Mouse (Mus musculus): ENCODE measurements around the gene Hspb11.

Gene Hspb11

DNA sequence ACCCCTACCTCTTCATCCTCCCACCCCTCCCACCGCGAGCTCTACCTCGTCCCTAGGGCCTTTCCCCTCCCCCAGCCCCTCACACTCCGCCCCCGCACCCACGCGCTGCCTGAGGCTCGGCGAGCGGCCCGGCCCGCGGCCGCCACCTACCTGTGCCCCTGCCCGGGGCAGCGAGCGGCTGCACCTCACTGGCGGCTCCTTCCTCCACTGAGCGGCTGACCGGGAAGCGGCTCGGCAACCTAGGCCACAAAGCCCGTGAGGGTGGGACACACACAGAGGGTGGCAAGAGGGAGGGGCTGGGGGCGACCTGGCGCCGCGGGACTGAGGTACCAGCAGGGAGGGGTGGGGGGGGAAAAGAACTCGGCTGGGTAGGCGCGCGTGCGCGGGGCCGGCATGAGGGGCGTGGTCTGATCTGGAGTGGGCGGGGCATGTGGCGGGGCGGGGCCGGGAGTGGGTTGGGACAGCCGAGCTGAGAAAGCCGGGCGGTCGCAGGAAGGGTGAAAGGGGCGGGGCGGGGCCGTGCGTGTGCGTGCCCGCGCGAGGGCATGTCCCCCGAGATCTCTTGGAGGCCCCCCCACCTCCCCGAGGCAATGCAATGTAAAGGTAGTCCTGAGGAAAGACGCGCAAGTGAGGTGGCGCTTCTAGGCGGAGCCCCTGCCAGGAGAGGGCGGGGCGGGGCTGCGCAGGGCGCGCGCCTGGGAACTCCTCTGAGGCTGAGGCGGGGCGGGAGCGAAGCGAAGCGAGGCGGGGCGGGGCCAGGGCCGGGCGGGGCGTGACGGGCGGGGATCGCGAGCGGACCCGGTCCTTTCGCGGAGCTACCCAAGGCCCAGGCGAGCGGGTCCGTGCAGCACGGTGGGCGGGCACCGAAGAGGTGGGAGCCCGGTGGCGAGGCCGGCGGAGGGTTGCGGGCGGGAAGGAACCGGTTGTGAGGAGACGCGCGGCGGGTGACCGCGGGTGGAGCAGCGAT is at the start of gene Hspb11, which contains the start of gene Lrrc42:
TSS of gene Hspb11 (plus strand) at position 469 of the 967 bp plus-strand sequence.
TSS of gene Lrrc42 (minus strand) at position 408 of the 967 bp plus-strand sequence.
- peak; percentile 97 for DNase-seq (ENCODE audit: low read depth, low spot score)

DNA sequence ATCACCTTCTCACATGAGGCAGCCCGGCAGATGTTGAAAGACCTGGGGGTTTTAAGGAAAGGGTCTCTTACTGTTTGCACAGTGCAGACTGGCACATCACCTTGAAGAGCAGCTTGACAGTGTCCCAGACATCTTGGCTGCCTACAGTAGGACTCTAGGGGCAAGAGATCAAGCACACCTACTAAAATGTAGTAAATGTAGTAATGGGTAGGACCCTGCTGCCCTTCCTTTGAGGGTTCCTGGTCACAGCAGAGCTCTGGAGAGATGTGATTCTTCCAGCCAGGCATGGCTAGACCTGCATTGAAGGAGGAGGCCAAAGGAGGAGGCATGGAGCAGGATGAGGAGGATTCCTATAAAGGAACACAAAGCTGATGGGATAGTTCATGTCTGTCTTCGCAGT is 46.4 kb upstream of the Hspb11 start:
- no peak for DNase-seq (ENCODE audit: low read depth, low spot score)

DNA sequence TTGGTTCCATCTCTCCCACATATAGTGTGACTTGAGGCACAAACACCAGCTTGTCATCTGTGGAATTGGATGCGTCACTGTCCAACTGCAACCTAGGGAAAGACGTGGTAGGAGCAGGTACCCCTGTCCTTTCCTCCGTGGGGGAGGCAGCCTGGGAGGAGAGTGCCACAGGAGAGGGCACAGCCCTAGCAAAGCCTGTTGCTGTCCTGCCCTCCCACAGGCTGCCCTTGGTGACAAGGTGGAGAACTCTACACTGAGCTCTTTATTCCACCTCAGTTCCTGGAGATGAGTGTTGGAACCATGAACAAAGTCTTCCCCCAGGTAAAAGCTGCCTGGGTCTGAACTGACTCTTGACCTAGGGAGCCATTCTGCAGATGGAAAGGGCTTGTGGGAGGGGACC is 44.5 kb upstream of the Hspb11 start, which contains the start of gene Ldlrad1:
TSS of gene Ldlrad1 (plus strand) at position 301 of the 400 bp plus-strand sequence.
- no peak for DNase-seq (ENCODE audit: low read depth, low spot score)

DNA sequence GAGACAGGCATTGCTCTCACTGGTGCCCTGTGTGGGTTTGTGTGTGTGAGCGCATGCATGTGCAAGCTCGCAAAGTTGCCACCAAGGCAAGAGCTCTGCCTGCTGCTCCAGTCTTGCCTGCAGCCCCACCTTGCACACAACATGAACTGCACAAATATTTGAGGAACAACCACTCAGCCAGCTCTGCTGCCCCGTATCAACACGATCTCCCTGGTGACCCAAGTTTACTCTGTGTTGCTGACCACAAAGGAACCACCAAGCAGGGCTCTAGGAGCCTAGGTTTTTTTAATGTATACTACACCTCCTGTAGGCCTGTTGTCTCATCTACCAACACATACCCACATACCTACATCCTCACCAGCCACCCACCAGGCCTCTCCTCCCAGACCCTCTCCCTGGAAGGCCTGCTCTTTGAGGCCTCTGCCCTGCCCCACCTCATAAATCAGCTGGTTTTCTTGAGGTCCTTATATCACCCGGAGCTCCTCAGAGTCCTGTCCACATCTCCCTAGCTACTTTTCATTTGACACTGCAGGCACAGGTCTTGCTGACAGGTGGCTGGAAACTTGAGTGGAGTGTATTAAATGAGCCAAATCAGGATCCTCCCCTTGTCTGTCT is 42.8 kb upstream of the Hspb11 start:
- DNase-seq (ENCODE audit: low read depth, low spot score), result no peak

DNA sequence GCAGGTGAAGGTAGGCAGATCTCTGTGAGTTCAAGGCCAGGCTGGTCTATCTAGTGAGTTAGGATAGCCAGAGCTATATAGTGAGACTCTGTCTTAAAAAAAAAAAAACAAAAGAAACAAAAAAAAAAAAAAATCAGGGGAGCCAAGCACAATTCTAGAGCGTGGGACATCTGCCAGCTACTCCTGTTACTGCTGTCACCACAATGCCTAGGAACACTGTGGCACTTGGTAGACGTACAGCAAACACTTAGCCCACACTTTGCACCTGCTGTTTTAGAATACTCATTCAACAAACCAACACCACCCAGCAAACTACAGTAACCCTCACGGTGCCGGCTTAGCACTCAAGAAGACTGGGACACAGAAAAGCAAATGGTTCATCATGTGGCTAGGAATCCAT is 41.9 kb upstream of the Hspb11 start:
- no peak for DNase-seq (ENCODE audit: low read depth, low spot score)

DNA sequence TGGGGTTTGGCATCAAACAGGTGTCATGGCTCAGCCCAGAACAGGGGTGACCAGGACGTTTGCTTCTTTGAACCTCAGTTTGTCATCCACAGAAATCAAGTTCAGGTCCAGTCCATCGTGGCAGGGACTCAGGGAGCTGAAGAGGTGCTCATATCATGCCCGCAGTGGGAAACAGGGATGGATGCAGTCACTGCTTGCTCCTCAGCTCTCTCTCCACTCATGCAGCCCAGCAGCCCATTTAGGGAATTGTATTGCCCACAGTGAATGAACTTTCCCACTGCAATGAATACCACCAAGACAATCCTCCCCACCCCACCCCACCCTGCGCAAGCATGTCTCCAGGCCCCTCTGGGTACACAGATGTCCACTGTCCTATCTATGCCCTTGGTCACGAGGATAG is 41.5 kb upstream of the Hspb11 start:
- no peak for DNase-seq (ENCODE audit: low read depth, low spot score)

DNA sequence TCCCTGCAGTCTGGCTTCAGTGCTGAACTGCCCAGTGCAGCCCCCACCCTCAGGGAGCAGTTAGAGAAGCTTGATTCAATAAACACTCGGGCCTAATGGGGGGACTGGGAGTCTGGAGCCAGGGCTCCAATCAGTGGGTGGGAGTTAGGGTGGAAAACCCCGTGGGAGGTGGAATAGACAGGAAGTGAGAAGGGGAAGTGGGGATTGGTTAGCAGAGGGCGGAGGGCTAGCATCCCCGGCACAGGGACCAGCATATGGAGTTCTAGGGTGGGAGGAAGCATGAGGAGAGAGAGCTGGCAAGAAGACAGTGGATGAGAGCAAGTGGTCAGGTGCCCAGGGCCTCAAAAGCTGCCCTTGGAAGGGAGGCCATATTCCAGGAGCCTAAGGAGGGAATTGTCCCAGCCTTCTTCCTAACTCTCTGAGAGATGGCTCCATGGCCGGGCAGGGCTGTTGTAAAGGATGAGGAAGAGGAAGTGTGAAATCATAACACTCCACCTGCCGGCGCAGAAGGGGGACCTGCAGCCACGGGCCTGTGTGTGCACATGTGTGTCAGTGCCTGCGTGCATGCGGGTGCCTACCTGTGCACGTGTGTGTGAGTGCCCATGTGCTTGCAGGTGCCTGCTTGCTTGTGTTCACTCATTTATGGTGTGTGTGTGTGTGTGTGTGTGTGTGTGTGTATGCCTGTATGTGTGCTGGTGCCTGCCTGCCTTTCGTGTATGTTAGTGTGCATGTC is 39.9 kb upstream of the Hspb11 start:
- DNase-seq (ENCODE audit: low read depth, low spot score), result no peak

DNA sequence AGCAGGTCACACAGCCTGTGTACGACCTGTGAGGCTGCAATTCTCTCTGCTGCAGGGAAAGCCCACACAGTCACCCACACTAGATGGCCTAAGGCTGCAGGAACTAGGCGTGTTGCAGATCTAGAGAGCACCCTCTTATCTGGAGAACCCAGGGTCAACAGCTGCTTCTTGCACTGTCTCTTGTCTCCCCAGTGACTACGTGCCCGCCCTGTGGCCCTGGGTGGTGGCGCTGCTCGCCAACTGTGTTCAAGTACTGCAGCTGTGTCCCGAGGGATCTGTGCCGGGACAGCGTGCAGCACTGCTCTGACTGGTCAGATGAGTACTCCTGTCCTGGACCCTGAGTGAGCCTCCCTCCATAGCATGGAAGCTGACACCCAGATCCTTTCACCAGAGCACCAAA is 35.8 kb upstream of the Hspb11 start:
- no peak for DNase-seq (ENCODE audit: low read depth, low spot score)

DNA sequence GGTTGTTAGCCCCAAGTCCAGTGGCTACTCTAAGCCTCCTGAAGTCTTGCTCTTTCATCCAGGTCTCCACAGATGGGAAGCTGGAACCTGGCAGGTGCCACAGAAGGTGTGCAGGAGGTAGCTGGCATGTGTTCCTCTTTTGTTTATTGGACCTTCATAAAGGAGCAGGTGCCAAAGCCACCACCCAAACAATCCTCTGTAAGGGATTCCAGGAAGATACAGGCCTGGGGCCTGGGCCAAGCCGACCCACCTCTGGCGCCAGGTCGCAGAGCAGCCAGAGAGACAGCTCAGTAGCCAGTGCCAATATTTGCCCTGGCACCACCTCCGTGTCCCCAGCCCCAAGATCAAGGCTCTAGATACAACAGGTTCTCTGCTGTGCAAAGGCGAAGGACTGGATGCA is 31.9 kb upstream of the Hspb11 start:
- no peak for DNase-seq (ENCODE audit: low read depth, low spot score)

DNA sequence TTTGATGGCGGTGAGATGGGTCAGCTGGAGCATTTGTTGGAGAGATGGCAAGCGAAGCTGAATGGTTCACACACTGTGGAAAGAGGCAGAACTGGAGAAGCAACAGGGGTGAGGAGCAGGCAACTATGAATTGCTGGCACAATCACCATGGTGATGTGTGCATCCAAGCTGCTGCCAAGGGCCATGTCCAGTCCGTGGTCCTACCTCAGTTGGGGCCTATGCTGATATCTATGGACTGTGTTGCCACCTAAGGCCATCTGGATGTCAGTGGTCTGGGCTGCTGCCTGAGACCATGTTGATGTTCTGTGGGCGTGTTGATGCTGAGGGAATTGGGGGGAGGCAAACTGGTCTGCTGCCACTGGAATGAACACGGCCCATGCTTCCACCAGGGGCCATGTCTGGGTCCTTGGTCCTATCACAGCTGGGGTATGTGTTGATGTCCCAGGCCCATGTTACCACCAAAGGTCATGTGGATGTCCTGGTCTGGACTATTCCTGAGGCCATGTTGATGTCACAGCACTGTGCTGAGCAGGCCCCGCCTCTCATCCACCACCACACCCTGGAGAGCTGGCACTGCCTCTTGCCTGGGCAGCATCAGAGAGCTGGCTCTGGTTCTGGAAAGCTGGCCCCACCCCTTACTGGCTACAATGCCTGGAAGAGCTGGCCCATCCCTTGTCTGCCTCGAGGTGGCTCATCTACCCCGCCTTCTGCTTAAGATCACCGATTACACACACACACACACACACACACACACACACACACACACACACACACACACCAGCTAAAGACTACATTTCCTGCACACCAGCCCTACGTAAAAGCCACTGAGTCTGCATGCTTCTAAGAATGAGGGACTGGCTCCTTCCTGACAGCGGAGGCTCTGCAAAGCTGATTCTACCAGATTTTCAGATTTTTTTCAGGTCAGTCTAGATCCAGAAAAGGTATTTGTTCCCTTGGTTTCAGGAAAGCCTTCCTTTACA is 29.9 kb upstream of the Hspb11 start:
- no peak for DNase-seq (ENCODE audit: low read depth, low spot score)

DNA sequence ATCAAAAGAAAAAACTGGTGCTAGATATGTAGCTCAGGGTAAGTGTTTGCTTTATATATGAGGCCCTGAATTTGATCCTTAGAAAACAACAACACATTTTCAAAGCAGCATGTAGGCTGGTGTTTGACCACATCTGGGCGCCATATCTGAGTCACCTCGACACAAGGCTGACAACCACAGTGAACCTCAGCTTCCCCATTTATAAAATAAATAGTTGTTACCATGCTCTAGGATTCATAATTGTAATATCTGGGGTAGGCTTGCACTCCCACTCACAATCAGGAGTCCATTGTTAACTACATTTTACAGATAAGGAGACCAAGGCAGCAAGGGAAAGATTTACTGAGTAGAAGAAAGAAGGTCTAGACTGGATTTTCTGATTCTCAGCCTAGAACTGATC is 27.1 kb upstream of the Hspb11 start:
- DNase-seq (ENCODE audit: low read depth, low spot score), result no peak

DNA sequence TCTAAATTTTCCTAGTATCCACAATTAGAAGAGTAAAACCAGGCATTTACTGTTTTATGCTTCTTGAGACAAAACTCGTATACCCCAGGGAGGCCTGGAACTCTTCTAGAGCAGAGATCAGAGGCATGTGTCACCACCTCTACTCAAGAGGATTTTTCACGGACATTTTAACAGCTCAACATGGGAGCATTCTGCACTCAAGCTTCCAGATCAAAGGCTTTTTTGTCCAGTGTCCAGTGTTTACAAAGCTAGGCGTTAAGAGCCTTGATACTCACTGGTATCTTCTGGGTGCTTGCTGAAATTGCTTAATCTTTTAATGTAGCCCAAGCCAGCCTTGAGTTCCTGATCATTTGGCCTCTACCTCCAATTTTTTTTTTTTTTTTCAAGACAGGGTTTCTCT is 21.2 kb upstream of the Hspb11 start:
- DNase-seq (ENCODE audit: low read depth, low spot score), result no peak

DNA sequence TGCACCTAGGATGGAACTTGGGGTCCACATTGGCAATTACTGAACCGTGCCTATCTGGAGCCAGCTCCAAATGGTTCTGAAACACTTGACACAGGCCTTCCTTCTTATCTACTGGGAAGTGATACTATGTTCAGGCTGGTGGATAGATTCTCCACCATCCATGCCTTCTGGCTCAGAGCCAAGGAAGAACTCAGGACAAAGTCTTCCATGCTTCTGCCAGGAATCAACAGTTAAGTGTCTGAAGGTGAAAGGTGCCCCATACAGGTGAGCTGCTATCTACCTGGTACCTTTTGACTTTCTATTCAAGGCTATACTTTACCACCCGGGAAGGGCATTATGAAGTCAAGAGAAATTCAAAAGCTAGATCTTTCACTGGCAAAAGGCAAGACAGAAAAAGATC is 15.1 kb upstream of the Hspb11 start:
- DNase-seq (ENCODE audit: low read depth, low spot score), result no peak

DNA sequence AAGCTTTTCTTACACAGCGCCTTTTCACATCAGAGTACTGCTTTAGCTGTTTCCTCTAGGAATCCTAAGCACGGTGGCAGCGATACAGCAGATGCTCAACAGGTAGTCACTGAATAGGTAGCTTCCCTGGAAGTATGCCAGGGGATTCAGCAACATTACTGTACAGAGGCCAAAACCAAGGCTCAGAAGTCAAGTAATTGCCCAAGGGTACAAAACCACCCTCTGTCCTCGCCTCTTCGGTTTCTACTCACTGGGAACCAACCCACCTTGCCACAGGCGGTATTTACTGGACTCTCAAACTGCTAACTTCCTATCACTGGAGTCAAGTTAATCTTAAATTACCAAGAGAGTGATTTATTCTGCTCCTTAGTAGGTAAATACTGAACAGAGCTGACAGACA is 13.2 kb upstream of the Hspb11 start:
- DNase-seq (ENCODE audit: low read depth, low spot score), result no peak

DNA sequence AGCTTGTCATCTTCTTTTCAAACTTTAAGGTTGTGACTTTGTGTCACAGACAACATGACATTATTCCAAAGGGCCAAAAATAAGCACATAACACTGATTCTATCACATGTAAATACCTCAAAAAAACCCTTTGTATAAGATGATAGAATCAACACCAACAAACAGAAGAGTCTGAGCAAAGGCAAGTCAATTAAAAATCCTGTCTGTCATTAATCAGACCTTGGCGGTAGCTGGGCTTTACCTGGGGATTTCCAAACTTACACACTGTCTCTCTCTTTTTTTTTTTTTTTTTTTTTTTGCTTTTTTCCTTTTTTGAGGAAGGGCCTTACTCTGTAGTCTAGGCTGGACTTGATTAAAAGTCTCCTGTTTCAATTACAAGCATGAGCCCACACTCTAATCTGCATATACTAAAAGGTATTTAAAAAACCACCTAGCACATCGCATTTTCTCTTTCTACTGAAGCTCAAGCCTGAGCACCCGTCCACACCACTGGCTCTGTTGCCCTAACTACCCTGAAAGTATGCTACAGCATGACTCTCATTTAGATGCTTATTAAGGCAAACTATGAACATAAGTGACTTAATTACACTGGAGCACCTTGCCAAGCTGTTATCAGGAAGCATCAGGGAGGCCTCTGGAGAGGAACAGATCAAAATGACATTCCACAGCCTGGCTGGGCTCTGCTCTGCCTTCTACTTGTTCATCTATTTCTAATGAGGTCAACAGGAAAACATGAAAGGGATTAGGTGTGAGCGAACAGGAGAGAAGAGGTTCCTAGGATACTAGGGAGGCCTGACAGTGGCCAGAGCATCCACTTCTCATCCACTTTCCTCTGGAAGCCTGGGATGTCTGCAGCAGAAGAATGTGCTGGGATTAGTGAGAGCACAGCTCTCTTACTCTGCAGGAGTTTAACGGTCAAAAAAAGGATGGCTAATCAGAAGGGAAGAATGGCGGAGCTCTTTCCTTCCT is 9.7 kb upstream of the Hspb11 start:
- no peak for DNase-seq (ENCODE audit: low read depth, low spot score)

DNA sequence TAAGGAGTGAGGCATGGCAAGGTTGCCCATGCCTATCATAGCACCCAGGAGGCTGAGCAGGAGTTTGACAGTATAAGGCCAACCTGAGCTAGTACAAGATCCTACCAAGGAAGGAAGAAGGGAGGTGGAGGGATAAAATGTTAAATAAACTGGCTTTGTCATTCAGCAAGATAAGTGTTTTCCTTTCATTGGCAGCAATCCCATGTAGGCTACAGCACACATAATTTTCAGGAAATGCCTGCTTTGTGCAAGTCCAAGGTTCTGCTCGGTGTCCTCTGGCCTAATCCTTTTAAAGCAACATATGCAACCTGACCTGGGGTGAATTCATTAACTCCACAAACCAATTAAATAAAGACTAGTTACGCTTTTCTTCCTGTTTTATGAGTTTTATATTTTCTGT is 8.0 kb upstream of the Hspb11 start:
- DNase-seq (ENCODE audit: low read depth, low spot score), result no peak

DNA sequence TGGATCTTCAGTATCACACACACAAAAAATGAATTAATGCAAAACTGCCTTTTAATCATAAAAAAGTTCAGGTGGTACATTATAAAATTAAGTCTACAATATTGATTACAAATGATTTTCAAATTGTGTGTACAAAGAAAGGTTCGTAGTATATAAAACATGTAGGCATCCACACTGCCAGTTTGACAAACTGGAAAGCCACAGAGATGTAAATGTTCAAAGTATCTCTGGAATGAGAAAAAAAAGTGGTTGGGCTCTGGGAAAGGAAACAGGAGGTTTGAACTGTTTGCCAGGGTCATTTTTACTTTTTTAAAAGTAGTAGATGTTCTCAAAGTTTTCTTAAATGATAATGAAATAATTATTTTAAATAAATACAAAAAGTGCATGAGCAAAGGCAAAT is 7.4 kb upstream of the Hspb11 start:
- DNase-seq (ENCODE audit: low read depth, low spot score), result no peak

DNA sequence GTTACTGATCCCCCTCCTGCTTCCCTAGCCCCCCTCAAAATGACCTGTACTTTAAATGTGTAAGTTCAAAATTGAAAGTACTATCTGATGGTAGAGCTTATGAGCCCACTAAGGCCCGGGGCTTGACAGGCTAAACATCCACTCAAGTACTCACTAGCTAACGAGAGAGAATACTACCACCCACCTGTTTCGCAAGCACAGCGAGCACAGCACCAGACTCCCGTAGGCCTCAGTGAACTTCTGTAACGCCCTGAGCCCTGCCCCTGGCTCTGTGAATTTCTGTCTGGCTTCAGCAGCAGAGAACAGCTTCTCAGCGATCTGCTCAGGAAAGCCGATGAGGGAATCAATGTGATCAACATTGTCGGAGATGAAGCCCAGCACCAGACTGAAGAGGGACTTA is 6.3 kb upstream of the Hspb11 start:
- DNase-seq (ENCODE audit: low read depth, low spot score), result no peak

DNA sequence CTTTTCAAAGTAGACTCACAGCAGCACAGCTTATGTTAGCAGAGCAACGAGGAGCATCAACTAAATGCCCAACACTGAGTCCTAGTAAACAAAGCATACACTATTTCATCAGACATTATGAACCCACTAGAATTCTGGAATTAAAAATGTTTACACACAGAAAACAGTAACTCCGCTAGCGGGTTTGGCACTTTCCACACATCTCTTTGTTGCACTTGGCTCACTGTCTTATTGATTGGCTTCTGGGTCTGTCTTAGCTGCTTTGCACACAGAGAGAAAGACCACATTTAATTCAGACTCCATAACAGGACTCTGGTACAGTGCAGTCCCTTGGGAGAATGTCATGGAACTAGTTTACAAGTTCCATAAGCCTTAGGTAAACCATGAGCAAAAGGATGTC is 5.3 kb upstream of the Hspb11 start:
- DNase-seq (ENCODE audit: low read depth, low spot score), result no peak

DNA sequence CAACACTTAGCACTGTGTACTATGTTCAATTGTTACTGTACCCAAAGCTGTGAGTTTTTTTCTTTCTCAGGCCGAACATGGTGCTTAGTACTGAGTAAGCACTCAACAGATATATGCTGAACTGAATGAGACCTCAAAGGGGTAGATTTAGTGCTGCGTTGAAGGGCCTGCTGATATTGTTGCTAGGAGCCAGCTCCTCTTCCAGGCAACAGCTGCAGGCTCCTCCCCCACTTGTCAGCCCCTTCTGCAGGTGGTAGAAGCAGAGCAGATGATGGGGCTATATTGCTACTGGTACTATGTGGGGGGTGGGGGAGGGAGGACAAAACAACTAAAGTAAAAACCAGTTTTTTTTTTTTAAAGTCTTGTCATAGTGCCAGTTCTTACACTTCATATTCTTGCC is 3.9 kb upstream of the Hspb11 start:
- DNase-seq (ENCODE audit: low read depth, low spot score), result no peak
